8 mouse cellular contexts compared by ENCODE assay signal in the genomic region with DNA sequence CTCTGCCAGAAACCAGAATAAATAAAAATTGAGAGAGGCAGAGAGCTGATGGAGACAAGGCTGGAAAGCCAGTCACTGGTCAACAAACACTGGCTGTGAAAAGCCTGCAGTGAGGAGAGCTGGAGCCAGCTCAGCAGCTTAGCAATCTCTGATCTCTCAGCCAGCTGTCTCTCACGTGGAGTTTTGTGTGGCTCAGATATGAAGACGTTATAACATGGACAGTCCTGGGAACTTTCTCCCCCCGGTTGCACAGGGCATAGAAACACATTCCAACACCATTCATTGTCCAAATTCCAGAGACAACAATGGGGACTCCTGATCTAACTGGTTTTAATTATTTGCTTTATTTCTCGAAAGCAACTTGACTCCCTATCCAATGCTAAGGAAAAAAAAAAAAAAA. TPM values are rescaled to one million over a fixed set of nuclear protein-coding genes. Genes with fewer than 3 reads are reported as not detected.
A peak's percentile ranks its signal among the peaks of the same experiment; 100 is the strongest.
DNase-seq lines count a peak whose midpoint lies in the region; ATAC-seq and TF ChIP-seq lines count a peak whose summit lies in the region.
"Had no signal": no experiment of that assay in that cellular context is flagged by ENCODE, and none has a peak within 500 bp of the region (broad histone marks: within the 10 kb centered on the region; RNA-seq: fewer than 3 reads in every experiment).

No protein-coding gene starts in this region.

- H3K9me3 ChIP-seq in lung, embryonic 14.5 days (ENCODE audit: low read depth, low read length): no peaks in the 10 kb centered on the region
- H3K9me3 ChIP-seq in forebrain, embryonic 10.5 days: no peaks in the 10 kb centered on the region
- H3K9me3 ChIP-seq in limb, embryonic 12.5 days: no peaks in the 10 kb centered on the region
- H3K9me3 ChIP-seq in intestine, postnatal 0 days (ENCODE audit: control insufficient read depth): no peaks in the 10 kb centered on the region

- H3K4me2 ChIP-seq in lung, embryonic 14.5 days: peak overlapping the region; percentile 90; the same call in 1 of the 2 replicates
- peak overlapping the region; percentile 85 for H3K4me2 ChIP-seq in limb, embryonic 12.5 days
- H3K4me2 ChIP-seq in intestine, postnatal 0 days (replicated peaks; ENCODE audit: low read depth): no peak overlapping the region

- no peak for TF ChIP-seq POLR2A in lung, adult 2 months (IDR thresholded peaks at IDR 0.05; ENCODE audit: borderline replicate concordance, extremely low read depth, low read depth, low read length)

- no peak overlapping the region for H3K27ac ChIP-seq in lung, embryonic 14.5 days (ENCODE audit: low read depth)
- H3K27ac ChIP-seq in forebrain, embryonic 10.5 days: peak overlapping the region; percentile 95
- no peak overlapping the region for H3K27ac ChIP-seq in limb, embryonic 12.5 days
- H3K27ac ChIP-seq in intestine, postnatal 0 days (ENCODE audit: low read depth, low read length): no peak overlapping the region
- H3K27ac ChIP-seq: gastrocnemius, adult 2 months had no signal

- H3K4me3 ChIP-seq in lung, embryonic 14.5 days (ENCODE audit: low read depth, low read length): no peak overlapping the region
- no peak overlapping the region for H3K4me3 ChIP-seq in lung, adult 2 months (replicated peaks; ENCODE audit: extremely low read depth, low read depth, low read length)
- peak overlapping the region; percentile 75 for H3K4me3 ChIP-seq in forebrain, embryonic 10.5 days
- no peak overlapping the region for H3K4me3 ChIP-seq in limb, embryonic 12.5 days (replicated peaks)
- no peak overlapping the region for H3K4me3 ChIP-seq in intestine, postnatal 0 days (ENCODE audit: low read depth, low read length)

- H3K4me1 ChIP-seq in lung, embryonic 14.5 days (ENCODE audit: insufficient read depth): 0 out of 2 replicates have a peak, but pooled peaks cover 3% of the 10 kb centered on the region
- H3K4me1 ChIP-seq in lung, adult 2 months (ENCODE audit: control insufficient read depth, insufficient read depth, low read length): no peaks in the 10 kb centered on the region; the same call in 1 of the 2 replicates
- H3K4me1 ChIP-seq in forebrain, embryonic 10.5 days: peaks cover 32% of the 10 kb centered on the region
- peaks cover 20% of the 10 kb centered on the region for H3K4me1 ChIP-seq in limb, embryonic 12.5 days (replicated peaks)
- H3K4me1 ChIP-seq in intestine, postnatal 0 days (replicated peaks; ENCODE audit: control insufficient read depth, insufficient read depth, low read length): no peaks in the 10 kb centered on the region

- no peak for ATAC-seq in lung, embryonic 14.5 days (ENCODE audit: insufficient read depth)
- ATAC-seq in limb, embryonic 12.5 days (ENCODE audit: insufficient number of reproducible peaks, insufficient read depth, low FRiP score, low TSS enrichment, low read depth): no peak
- ATAC-seq in intestine, postnatal 0 days: no peak

- 4% methylated on average over 4 of the region's 4 CpGs for WGBS in lung, embryonic 14.5 days
- WGBS in lung, adult 2 months: 10% methylated on average over 4 of the region's 4 CpGs
- 5% methylated on average over 4 of the region's 4 CpGs for WGBS in forebrain, embryonic 10.5 days
- 7% methylated on average over 4 of the region's 4 CpGs for WGBS in limb, embryonic 12.5 days
- WGBS in intestine, postnatal 0 days: 14% methylated on average over 4 of the region's 4 CpGs

- H3K36me3 ChIP-seq in lung, embryonic 14.5 days (ENCODE audit: insufficient read depth): no peaks in the 10 kb centered on the region
- H3K36me3 ChIP-seq in forebrain, embryonic 10.5 days (replicated peaks): no peaks in the 10 kb centered on the region; the same call in 1 of the 2 replicates
- H3K36me3 ChIP-seq in limb, embryonic 12.5 days: no peaks in the 10 kb centered on the region
- H3K36me3 ChIP-seq in intestine, postnatal 0 days (ENCODE audit: control insufficient read depth, insufficient read depth): no peaks in the 10 kb centered on the region

- TF ChIP-seq CTCF in lung, embryonic 14.5 days (IDR thresholded peaks at IDR 0.05; ENCODE audit: low read depth): no peak
- TF ChIP-seq CTCF in lung, adult 2 months (IDR thresholded peaks at IDR 0.05; ENCODE audit: insufficient read depth, low read length): no peak
- no peak for TF ChIP-seq CTCF in intestine, postnatal 0 days (IDR thresholded peaks at IDR 0.05; ENCODE audit: low read depth)

- no peak overlapping the region for H3K9ac ChIP-seq in lung, embryonic 14.5 days
- no peak overlapping the region for H3K9ac ChIP-seq in limb, embryonic 12.5 days (replicated peaks)
- no peak overlapping the region for H3K9ac ChIP-seq in intestine, postnatal 0 days (ENCODE audit: low read depth, low read length)

- H3K27me3 ChIP-seq in lung, embryonic 14.5 days (ENCODE audit: insufficient read depth, low read length): peaks cover 35% of the 10 kb centered on the region
- H3K27me3 ChIP-seq in forebrain, embryonic 10.5 days (ENCODE audit: poor library complexity, severe bottlenecking): peaks cover 15% of the 10 kb centered on the region
- peaks cover 6% of the 10 kb centered on the region; the same call in 1 of the 2 replicates for H3K27me3 ChIP-seq in limb, embryonic 12.5 days
- peaks cover 37% of the 10 kb centered on the region for H3K27me3 ChIP-seq in intestine, postnatal 0 days (replicated peaks; ENCODE audit: control insufficient read depth, insufficient read depth, low read length)

- DNase-seq in lung, embryonic 14.5 days: peak; percentile 51
- DNase-seq in lung, adult 2 months: no peak
- peak; percentile 23 for DNase-seq in forebrain, embryonic 10.5 days (ENCODE audit: extremely low spot score, low spot score)
- peak; percentile 71 for DNase-seq in retina, postnatal 1 day
- no peak for DNase-seq in gastrocnemius, adult 8-10 months (ENCODE audit: low spot score in 2 of 2)
- DNase-seq: gastrocnemius, adult 2 months had no signal

RNA-seq across cellular contexts. Expression of gene Fat3, which starts 2.2 kb away (rescaled TPM):
- polyA plus RNA-seq in lung, embryonic 14.5 days (2014; fragmentation: Nextera tagmentation; extraction: Ambion mirVana): 1.2 TPM in 2 replicates
- 2.1 and 2.7 TPM in 2 replicates for polyA plus RNA-seq in lung, adult 2 months (2012; rRNA removed)
- polyA plus RNA-seq in forebrain, embryonic 10.5 days (2016; fragmentation: Nextera tagmentation; extraction: Ambion mirVana): 3.6 and 5.2 TPM in 2 replicates
- polyA plus RNA-seq in limb, embryonic 12.5 days (2016; fragmentation: Nextera tagmentation; extraction: Ambion mirVana): 5.1 and 5.2 TPM in 2 replicates
- 0.20 and 0.21 TPM in 2 replicates for polyA plus RNA-seq in intestine, postnatal 0 days (2015; fragmentation: Nextera tagmentation; extraction: Ambion mirVana)
- total RNA-seq in gastrocnemius, adult 8-10 months (2022): under 1 TPM; 0.25 to 0.53 (median 0.44) TPM

Comparison
In these comparisons a context has a peak if more than half of its experiments do, and no peak if none do; other contexts are left out.
1. DNase-seq: peak in lung, embryonic 14.5 days (single experiment), forebrain, embryonic 10.5 days (single experiment) and retina, postnatal 1 day (single experiment); none in lung, adult 2 months (single experiment) and gastrocnemius, adult 8-10 months (0 of 2).